Mouse (Mus musculus): ENCODE measurements around the gene Chadl.
A peak's percentile ranks its signal among the peaks of the same experiment; 100 is the strongest.

The Chadl gene

DNA sequence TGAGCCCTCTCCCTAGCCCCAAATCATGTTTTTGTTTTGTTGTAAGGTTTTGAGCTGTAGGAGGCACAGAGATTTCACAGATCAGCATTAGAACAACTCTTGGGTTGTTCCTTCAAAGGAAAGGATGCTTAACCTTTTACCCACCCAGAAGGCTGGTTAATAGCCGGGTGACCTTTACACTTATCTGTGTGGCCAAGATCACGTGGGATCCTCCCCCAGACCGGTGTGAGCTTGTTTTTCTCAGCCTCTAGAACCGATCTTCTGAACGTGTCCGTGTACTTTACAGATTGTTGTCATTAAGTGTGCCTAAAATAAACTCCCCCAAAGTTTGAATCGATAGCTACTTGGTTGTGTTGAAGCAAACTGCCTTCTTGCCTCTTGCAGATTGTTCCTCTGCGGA, 3.5 kb upstream of the Chadl start:
- DNase-seq (ENCODE audit: low spot score in 2 of 2) = no peak

DNA sequence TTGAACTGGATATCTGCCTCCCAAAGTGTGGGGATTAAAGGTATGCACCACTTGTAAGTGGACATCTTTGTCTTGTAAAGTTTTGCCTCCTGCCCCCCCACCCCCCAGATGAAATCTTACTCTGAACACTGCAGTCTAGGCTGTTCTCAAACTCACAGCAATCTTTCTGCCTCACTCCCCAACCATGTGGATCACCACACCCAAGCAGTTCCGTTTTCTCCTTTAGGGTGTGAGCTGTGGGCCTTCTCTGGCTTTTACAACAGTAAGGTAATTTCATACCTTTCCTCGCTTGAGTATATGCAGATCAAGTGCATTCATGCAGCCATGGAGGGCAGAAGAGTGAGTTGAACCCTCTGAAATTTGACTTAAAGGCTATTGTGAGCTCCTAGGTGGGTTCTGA, 3.1 kb upstream of the Chadl start:
- no peak for DNase-seq (ENCODE audit: low spot score in 2 of 2)

DNA sequence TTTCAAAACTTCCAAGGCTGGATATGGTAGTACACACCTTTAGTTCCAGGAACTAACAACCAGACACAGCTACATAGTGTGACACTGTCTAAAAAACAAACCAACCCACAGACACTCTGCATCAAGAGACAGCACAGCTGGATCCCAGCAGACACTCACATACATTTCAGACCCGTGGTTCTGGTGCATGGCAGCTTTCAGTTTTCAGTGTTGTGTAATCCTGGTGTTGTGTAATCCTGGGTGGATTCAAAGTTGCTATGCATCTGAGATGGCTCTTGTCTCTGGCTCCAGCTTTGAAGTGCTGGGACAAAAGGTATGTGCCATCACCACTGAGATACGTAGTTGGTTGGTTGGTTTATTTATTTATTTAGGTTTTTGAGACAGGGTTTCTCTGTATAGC, 1.4 kb upstream of the Chadl start:
- no peak for DNase-seq (ENCODE audit: low spot score in 2 of 2)

GRCm38 (mm10) chr15:81697847-81698246, 760 bp upstream of the Chadl start:
- no peak for DNase-seq (ENCODE audit: low spot score in 2 of 2)

DNA sequence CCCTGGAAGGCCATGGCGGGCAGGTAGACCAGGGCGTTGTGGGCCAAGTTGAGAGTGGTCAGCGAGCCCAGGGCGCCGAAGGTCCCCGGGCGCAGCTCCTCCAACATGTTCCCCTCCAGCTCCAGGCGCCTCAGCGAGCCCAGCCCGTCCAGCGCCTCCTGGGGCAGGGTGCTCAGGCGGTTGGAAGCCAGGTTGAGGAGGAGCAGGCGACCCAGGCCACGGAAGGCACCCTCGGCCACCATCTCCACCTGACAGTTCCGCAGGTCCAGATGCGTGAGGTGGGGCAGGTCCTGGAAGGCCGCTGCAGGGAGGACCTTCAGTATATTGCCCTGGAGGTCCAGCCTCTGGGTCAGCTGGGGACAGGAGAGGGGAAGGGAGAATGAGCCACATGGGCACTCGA, 2.2 kb downstream of the Chadl start:
- DNase-seq (ENCODE audit: low spot score in 2 of 2) = no peak

- DNase-seq (ENCODE audit: low spot score in 2 of 2) = peak; percentile 44 to 52
Observed at GRCm38 (mm10) chr15:81693967-81694881, 2.9 kb downstream of the Chadl start.

- DNase-seq (ENCODE audit: low spot score in 2 of 2) = no peak
Observed at GRCm38 (mm10) chr15:81693366-81693966, 3.6 kb downstream of the Chadl start.

DNA sequence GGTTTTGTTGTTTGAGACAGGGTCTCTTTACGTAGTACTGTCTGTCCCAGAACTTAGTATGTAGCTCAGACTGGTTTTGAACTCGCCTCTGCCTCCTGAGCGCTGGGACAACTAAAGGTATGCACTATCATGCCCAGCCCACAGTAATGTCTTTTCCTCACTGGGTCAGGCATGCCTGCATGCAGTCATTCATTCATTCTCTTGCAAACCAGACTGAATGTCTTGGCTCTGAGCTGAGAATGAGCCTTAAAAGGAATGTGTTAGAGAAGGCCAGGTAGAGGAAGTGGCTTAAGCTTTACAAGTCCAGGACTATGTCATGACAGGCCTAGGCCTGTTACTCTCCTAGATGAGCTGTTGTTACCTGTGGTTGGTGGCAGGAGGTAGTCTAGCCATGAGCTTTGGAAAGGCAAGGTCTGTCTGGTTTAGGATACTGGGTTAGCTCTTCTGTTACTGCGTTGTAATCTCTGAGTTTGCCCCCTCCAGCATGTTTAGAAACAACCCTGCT, 16.7 kb downstream of the Chadl start:
- no peak for DNase-seq (ENCODE audit: low spot score in 2 of 2)

GRCm38 (mm10) chr15:81676637-81677036, 20.4 kb downstream of the Chadl start:
- no peak for DNase-seq (ENCODE audit: low spot score in 2 of 2)

GRCm38 (mm10) chr15:81670231-81670640, 26.9 kb downstream of the Chadl start:
- DNase-seq (ENCODE audit: low spot score in 2 of 2) = no peak

DNA sequence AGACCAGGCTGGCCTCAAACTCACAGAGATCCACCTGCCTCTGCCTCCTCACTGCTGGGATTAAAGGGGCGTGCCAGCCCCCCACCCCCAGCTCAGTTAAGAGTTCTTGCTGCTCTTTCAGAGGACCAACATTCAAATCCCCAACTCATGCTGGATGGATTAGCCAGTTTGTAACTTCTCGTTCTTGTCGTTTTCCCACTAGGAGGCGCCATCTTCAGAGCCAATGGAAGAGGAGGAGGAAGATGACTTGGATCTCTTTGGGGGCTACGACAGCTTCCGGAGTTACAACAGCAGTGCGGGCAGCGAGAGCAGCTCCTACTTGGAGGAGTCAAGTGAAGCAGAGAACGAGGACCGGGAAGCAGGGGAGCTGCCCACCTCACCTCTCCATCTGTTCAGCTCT, 30.1 kb downstream of the Chadl start:
- DNase-seq (ENCODE audit: low spot score in 2 of 2) = no peak

DNA sequence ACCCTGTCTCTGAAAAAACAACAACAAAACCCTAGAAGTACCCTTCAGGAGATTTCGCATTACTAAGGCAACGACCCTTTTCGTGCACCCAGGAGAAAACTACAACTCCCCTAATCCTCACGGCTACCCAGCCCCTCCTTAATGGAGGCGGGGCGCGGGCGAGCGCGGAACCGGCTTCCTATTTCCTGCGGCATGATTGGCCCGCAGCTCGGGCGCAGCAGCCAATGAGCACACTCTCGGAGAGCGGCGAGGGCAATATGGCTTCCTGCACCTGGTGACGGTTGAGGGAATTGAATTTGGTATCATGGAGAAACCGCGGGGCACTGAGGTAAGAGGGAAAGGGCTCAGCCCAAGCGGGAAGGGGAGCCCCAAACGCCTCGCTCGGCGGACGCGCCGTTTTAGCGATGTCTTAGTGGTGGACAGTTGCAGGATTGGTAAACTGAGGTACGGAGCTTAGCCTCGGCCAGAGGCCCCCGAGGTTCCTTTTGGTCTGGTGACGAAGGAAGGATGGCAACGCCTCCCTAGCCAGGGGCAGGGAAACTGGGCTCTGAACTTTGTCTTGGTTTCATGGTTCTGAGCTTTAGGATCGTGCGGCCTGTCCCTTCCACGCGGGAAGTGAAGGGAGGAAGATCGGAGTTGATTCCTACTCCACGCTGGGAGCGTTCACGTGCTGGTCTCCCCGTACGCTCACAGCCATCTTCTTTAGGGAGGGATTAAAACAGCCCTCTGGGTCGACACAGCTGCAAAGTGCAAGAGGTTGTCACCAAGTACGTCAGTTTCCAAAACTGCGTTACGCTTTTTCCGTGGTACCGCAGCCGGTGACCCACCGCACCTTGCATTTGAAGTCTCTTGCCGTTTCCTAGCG, 33.2 kb downstream of the Chadl start, which contains the start of gene L3mbtl2:
Gene L3mbtl2 (plus strand): TSS at position 193 of the 865 bp plus-strand sequence.
- peak; percentile 91 for DNase-seq (ENCODE audit: low spot score in 2 of 2)

- DNase-seq (ENCODE audit: low spot score in 2 of 2) = no peak
Observed at GRCm38 (mm10) chr15:81663281-81663680, 33.8 kb downstream of the Chadl start.

DNA sequence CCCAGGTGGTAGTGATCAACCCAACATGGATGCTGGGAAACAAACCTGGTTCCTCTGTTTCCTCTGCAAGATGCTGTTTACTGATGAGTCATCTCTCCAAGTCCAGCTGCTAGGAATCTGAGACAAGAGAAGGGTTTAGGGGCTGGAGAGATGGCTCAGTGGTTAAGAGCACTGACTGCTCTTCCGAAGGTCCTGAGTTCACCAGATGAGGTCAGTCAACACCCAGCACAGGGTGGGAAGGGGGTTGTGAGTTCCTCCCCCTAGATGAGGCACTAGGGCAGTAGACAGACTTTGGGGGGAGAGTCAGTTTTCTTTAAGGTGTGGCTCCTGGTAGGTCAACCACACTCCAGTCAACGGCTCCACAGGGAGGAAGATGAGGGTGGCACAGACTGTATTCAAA, 35.4 kb downstream of the Chadl start:
- no peak for DNase-seq (ENCODE audit: low spot score in 2 of 2)

- no peak for DNase-seq (ENCODE audit: low spot score in 2 of 2)
Observed at GRCm38 (mm10) chr15:81650636-81651035, 46.5 kb downstream of the Chadl start.

DNA sequence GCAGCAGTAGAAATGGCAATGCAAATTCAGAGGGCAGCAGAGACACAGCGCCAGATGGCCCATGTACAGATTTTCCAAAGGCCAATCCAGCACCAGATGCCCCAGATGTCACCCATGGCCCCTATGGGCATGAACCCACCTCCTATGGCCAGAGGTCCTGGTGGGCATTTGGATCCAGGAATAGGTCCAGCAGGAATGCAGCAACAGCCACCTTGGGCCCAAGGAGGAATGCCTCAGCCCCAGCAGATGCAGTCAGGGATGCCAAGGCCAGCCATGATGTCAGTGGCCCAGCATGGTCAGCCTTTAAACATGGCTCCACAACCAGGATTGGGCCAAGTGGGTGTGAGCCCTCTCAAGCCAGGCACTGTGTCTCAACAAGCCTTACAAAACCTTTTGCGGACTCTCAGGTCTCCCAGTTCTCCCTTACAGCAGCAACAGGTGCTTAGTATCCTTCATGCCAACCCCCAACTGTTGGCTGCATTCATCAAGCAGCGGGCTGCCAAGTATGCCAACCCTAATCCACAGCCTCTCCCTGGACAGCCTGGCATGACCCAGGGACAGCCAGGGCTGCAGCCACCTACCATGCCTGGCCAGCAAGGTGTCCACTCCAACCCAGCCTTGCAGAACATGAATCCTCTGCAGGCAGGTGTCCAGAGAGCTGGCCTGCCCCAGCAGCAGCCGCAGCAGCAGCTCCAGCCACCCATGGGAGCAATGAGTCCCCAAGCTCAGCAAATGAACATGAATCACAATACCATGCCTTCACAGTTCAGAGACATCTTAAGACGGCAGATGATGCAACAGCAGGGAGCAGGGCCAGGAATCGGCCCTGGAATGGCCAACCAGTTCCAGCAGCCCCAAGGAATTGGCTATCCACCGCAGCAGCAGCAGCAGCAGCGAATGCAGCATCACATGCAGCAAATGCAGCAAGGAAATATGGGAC, 47.3 kb downstream of the Chadl start:
- DNase-seq (ENCODE audit: low spot score in 2 of 2) = no peak

Data from right cerebral cortex, postnatal 36 days (tissue).